Mouse (Mus musculus) CH12.LX (cell line): ENCODE data around the gene Cds1.

Experiments used
- MYC ChIP-seq: IDR thresholded peaks from 2 replicates; pipeline ENCODE4 v1.6.1; 2011; ENCODE audit warnings: low read depth, mild to moderate bottlenecking, improper control_type of control experiment, low read length
- POLR2AphosphoS2 ChIP-seq: IDR thresholded peaks from 2 replicates; pipeline ENCODE4 v1.6.1; 2011; ENCODE audit warnings: low read depth, low read length, improper control_type of control experiment
- TCF12 ChIP-seq: IDR thresholded peaks from 2 replicates; pipeline ENCODE4 v1.6.1; 2014; ENCODE audit warnings: low read depth, mild to moderate bottlenecking, inconsistent platforms, low read length, improper control_type of control experiment
- ZC3H11A ChIP-seq: IDR thresholded peaks from 2 replicates; pipeline ENCODE4 v1.6.1; 2012; ENCODE audit warnings: low read depth, mild to moderate bottlenecking, inconsistent platforms, low read length, improper control_type of control experiment

DNA sequence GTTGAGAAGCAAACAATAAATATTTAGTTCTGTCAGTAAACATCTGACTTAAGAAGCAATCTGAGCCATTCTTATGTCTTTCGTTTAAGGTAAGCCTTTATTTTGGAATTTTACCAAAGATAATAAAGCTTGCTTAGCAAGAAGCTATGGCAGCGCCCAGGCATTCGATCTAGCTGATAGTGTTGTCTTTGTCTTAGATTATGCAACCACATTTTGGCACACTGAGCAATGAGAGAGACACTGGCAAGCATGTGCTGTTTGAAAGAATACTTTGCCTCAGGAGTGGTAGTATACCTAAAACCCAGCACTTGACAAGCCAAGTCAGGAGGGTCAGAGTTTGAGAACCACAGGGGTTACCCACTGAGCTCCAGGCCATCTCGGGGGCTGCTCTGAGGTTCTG, 16.0 kb downstream of the Cds1 start:
- TF ChIP-seq TCF12 (no peak), MYC (no peak), POLR2AphosphoS2 (no peak), ZC3H11A (no peak)
